Mouse (Mus musculus) liver, postnatal 0 days (tissue): Measurements from ENCODE around the gene Nlrp10.

ENCODE experiments used
- CTCF ChIP-seq: sonication (generic); IDR thresholded peaks from 2 replicates; pipeline ENCODE4 v1.5.1; 2016; ENCODE audit warnings: antibody characterized with exemption, low read depth
- EP300 ChIP-seq: IDR thresholded peaks from 2 replicates; pipeline ENCODE4 v1.6.1; 2016; ENCODE audit warnings: antibody characterized with exemption, low read depth, mild to moderate bottlenecking

DNA sequence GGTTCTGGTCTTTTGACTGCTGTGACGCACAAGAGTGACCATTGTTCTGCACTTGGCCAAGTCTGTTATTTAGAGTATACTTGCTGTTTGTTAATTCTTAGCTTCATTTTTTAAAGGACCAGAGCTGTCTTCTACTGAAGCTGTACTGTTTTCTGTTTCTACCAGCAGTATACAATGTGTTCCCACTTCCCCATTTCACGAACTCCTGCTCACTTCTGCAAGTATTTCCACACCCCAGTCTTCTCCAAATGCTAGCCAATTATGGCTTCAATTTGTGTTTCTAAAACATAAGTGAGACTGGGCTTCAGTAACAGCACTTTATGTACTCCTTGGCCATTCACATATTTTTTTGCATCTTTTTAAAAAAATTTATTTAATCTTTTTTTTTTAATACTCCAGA is 27.8 kb upstream of the Nlrp10 start:
- TF ChIP-seq CTCF = no peak
- TF ChIP-seq EP300 = no peak
